Mouse (Mus musculus): ENCODE measurements around the gene Yif1b. TPM values are rescaled to one million over a fixed set of nuclear protein-coding genes. Genes with fewer than 3 reads are reported as not detected.
A peak's percentile ranks its signal among the peaks of the same experiment; 100 is the strongest.
"Not testable (repeated sequence)": the region's sequence is repeated elsewhere in the genome, so short reads cannot be mapped to it uniquely, and the experiment has no call there.

Yif1b gene
- total RNA-seq (2021), result 10 to 100 TPM; 46.9 to 49.2 TPM
- long read RNA-seq, experiment 1, transcript Yif1b-201 (8 exons, 1,111 nt), result minor isoform, 15 of 157 reads
- long read RNA-seq, experiment 1, transcript Yif1b-203 (8 exons, 1,126 nt), result major isoform, 74 of 157 reads
- long read RNA-seq, experiment 1, partial matches to known transcripts, result 11 of 157 reads
- long read RNA-seq, experiment 1, other reads (novel, unspliced or antisense), result 53 of 157 reads
- long read RNA-seq, experiment 2, transcript Yif1b-203 (8 exons, 1,126 nt), result major isoform, 29 of 58 reads
- long read RNA-seq, experiment 2, transcript Yif1b-201 (8 exons, 1,111 nt), result minor isoform, 6 of 58 reads
- long read RNA-seq, experiment 2, partial matches to known transcripts, result 1 of 58 reads
- long read RNA-seq, experiment 2, other reads (novel, unspliced or antisense), result 22 of 58 reads

- DNase-seq, result peak; percentile 97 to 98
Observed at GRCm38 (mm10) chr7:29238019-29238967, at the start of gene Yif1b. Yif1b (plus strand) TSS chr7:29238329.

- DNase-seq, result not testable (repeated sequence)
Observed at GRCm38 (mm10) chr7:29194230-29194629, 43.9 kb upstream of the Yif1b start.

- DNase-seq, result no peak
Observed at GRCm38 (mm10) chr7:29202577-29202976, 35.6 kb upstream of the Yif1b start.

DNA sequence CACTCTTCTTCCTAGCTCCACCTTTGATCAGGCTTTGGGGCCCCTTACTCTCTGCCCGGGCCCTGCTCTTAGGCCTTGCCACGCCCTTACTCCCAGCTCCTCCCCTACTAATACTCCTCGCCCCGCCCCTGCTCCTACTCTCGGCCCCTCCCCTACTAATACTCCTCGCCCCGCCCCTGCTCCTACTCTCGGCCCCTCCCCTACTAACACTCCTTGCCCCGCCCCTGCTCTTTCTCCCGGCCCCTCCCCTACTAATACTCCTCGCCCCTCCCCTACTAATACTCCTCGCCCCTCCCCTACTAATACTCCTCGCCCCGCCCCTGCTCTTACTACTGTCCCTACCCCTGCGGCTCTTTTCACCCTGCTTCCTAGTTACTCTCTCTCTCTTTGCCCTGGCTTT, 27.1 kb upstream of the Yif1b start:
- peak; percentile 13 to 65 for DNase-seq

- peak; percentile 83 to 87 for DNase-seq
Observed at GRCm38 (mm10) chr7:29211415-29212198, 26.5 kb upstream of the Yif1b start.

DNA sequence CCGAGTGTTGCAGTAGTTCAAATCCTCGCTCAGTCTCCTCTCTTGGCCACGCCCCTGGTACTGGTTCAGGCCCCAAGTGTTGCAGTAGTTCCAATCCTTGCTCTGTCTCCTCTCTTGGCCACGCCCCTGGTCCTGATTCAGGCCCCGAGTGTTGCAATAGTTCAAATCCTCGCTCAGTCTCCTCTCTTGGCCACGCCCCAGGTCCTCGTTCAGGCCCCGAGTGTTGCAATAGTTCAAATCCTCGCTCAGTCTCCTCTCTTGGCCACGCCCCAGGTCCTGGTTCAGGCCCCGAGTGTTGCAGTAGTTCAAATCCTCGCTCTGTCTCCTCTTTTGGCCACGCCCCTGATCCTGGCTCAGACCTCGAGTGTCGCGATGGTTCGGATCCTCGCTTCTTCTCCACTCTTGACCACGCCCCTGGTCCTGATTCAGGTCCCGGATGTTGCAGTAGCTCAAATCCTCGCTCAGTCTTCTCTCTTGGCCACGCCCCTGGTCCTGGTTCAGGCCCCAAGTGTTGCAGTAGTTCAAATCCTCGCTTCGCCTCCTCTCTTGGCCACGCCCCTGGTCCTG, 25.8 kb upstream of the Yif1b start:
- DNase-seq, result peak in 1 of 2 experiments; percentile 10

GRCm38 (mm10) chr7:29212775-29213560, 25.2 kb upstream of the Yif1b start:
- not testable (repeated sequence) for DNase-seq

DNA sequence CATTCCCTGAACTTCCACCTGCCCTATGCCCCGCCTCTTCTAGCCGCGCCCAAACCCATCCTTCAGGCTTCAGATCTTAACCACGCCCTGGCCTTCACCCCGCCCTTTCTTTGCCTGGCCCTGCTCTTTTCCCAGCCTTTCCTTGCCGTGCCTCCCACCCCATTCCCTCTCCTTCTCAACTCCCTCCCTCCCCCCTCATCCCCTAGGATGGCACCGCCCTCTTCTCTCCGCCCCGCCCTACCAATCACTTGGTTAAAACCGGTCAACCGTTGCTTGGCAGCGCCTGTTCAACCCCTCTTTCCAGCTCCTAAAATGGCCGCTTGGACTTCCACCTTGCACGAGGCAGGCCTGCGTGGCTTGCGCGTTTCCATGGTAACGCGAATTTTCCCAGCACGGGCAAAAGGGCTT, 24.4 kb upstream of the Yif1b start, which contains the start of gene Catsperg1:
TSS of gene Catsperg1 (minus strand) at position 361 of the 408 bp plus-strand sequence.
- DNase-seq, result no peak

- DNase-seq, result no peak
Observed at GRCm38 (mm10) chr7:29214236-29214635, 23.9 kb upstream of the Yif1b start.

GRCm38 (mm10) chr7:29214846-29215245, 23.3 kb upstream of the Yif1b start:
- no peak for DNase-seq

GRCm38 (mm10) chr7:29224756-29225394, 13.3 kb upstream of the Yif1b start:
- DNase-seq, result no peak

GRCm38 (mm10) chr7:29225520-29225919, 12.6 kb upstream of the Yif1b start:
- DNase-seq, result no peak

- DNase-seq, result no peak
Observed at GRCm38 (mm10) chr7:29228202-29228601, 9.9 kb upstream of the Yif1b start.

GRCm38 (mm10) chr7:29230560-29230959, 7.6 kb upstream of the Yif1b start:
- no peak for DNase-seq

GRCm38 (mm10) chr7:29231517-29231916, 6.6 kb upstream of the Yif1b start:
- DNase-seq, result no peak

DNA sequence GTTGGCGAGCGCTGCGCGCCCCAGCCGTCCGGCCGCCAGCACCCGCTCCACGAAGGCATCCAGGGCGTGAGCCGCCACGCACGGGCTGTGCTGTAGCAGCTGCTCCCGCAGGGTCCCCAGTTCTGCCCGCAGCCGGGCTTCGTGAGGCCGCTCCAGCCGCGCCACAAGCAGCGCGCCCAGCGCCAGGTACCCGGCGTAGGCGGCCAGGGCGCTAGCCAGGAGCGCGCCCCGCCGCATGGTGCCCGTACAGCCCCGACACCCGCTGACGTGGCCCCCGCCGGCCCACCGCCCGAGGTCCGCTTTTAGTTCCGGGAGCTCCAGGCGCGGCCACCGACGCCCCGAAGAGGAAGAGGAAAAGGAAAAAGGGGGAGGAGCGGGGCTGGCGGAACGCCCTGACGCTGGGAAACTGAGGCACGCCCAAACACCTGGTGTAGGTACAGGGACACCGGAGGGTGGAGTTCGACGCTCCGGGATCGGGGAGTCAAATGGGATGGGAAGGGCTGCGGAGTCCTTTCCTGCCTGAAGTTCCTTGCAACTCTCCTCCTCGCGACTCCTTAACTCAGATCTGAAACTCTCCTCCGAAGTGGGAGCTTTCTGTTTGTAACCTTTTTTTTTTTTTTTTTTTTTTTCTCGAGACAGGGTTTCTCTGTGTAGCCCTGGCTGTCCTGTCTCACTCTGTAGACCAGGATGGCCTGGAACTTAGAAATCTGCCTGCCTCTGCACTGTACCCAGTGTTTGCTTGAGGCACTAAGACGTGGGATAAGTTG, 5.7 kb upstream of the Yif1b start, which contains the start of gene Kcnk6:
TSS of gene Kcnk6 (minus strand) at position 269 of the 767 bp plus-strand sequence.
- DNase-seq, result peak; percentile 37 to 66

DNA sequence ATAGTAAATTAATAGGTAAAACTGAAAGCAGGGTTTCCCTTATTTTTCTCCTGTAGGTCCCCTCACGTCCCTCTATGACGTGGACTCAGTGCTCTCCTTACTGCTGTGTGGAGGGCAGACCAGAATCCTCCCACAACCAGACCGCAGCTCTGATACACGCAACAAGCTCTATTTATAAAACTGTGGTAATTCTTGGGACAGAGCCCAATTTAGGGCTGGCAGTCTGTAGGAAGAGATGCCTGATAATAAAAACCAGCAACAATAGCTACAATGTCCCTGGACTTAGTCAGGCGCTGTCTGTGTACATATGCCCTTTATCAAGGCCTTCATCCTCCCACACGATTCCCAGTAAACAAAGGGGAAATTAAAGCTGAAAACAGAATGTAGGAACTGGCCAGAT, 4.4 kb upstream of the Yif1b start:
- DNase-seq, result no peak

DNA sequence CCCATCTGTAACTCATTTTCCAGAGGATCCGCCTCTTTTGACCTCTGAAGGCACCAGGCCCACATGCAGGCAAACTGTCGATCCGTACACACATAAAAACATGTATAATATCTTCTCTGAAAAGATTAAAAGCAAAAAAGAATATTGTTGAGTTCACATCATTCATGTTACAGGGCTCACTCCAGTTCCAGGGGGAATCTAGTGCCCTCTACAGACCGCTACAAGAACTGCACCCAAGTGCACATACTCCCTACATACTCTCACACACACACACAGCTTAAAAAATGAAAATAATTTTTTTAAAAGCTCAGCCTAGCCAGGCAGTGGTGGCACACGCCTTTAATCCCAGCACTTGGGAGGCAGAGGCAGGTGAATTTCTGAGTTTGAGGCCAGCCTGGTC, 3.5 kb upstream of the Yif1b start:
- no peak for DNase-seq

DNA sequence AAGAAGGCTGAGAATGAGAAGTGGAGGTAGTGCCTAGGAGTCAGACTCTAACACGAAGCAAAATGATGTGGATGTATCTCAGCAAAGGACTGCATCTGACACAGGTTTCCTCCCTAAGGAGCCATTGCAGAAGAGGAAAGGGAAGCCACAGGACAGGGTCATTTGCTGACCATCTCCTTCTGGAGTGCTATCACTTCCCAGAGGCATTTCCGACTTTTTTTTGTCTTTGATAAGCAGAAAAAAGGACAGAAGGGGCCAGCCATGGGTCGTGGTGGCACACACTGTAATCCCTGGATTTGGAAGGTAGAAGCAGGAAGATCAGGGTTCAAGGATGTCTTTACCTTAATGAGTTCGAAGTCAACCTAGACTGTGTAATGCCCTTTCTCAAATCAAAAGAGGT, 1.5 kb upstream of the Yif1b start:
- no peak for DNase-seq
